Mouse (Mus musculus) small intestine, adult 2 months (tissue): ENCODE data around the gene Lhx3.

Experiments
- CTCF ChIP-seq: fragments of 200-500 bp; IDR thresholded peaks from 2 replicates; pipeline ENCODE4 v1.5.1; 2012; ENCODE audit warnings: low read depth, mild to moderate bottlenecking, control low read depth, inconsistent platforms, low read length, moderate library complexity, mixed read lengths; ENCODE audit not compliant: insufficient replicate concordance, insufficient read length; ENCODE audit errors: extremely low read depth
- POLR2A ChIP-seq: fragments of 200-500 bp; IDR thresholded peaks from 2 replicates; pipeline ENCODE4 v1.6.1; 2012; ENCODE audit warnings: low read depth, mild to moderate bottlenecking, control low read depth, inconsistent platforms, low read length, moderate library complexity

DNA sequence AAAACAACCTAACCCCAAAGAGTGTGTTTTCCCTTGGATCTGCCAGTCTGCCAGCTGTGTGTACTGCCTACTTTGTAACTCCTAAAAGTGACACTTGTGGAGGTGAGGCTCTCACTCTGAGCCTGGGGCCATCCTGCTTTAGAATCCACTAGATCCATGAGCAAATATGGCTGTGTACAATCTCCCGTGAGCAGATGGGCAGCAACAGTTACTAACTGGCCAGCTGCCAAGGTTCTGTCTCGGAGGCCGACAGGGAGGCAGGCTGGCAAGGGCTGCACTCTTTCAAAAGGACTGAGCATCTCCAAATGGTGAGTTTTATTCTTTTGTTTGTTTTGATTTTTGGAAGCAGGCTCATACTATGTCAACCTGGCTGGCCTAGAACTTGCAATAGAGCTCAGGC is 6.4 kb upstream of the Lhx3 start:
- no peak for TF ChIP-seq CTCF
- TF ChIP-seq POLR2A = no peak
